Mouse (Mus musculus): ENCODE results near the gene Prss27. TPM values are rescaled to one million over a fixed set of nuclear protein-coding genes. Genes with fewer than 3 reads are reported as not detected.

The Prss27 gene
- polyA plus RNA-seq, 1 experiment = 0.16 TPM

- no peaks in the 10 kb centered on the region for H3K79me3 ChIP-seq (ENCODE audit: low read depth)
- H3K36me3 ChIP-seq (ENCODE audit: control insufficient read depth, insufficient read depth) = no peaks in the 10 kb centered on the region
Observed at GRCm38 (mm10) chr17:24015727-24016126, 22.2 kb upstream of the Prss27 start.

GRCm38 (mm10) chr17:24020696-24021095, 17.2 kb upstream of the Prss27 start:
- no peaks in the 10 kb centered on the region for H3K79me2 ChIP-seq (ENCODE audit: control insufficient read depth, insufficient read depth)
- TF ChIP-seq CTCF (IDR thresholded peaks at IDR 0.05; ENCODE audit: control insufficient read depth, insufficient read depth, insufficient read length) = no peak
- no peak for TF ChIP-seq MYOD1 (IDR thresholded peaks at IDR 0.05; ENCODE audit: control insufficient read depth, insufficient read length, low read depth)
- TF ChIP-seq CEBPB (IDR thresholded peaks at IDR 0.05; ENCODE audit: low read depth) = no peak
- TF ChIP-seq USF1 (IDR thresholded peaks at IDR 0.05; ENCODE audit: low read depth) = no peak
- TF ChIP-seq MAX (IDR thresholded peaks at IDR 0.05) = no peak
- TF ChIP-seq MYOG (IDR thresholded peaks at IDR 0.05; ENCODE audit: control insufficient read depth, extremely low read depth, insufficient read length) = no peak
- no peak for TF ChIP-seq FOSL1 (IDR thresholded peaks at IDR 0.05; ENCODE audit: insufficient read depth, low read length, poor library complexity, severe bottlenecking)
- H3K27me3 ChIP-seq (ENCODE audit: control insufficient read depth, insufficient read depth, insufficient read length) = no peaks in the 10 kb centered on the region

More at GRCm38 (mm10) chr17:24015727-24016126, 22.2 kb upstream of the Prss27 start:
- no peaks in the 10 kb centered on the region for H3K27me3 ChIP-seq (ENCODE audit: control insufficient read depth, insufficient read depth, insufficient read length)
- H3K79me2 ChIP-seq (ENCODE audit: control insufficient read depth, insufficient read depth) = no peaks in the 10 kb centered on the region
- TF ChIP-seq CEBPB (IDR thresholded peaks at IDR 0.05; ENCODE audit: low read depth) = no peak
- peak; percentile 48 for TF ChIP-seq CTCF (IDR thresholded peaks at IDR 0.05; ENCODE audit: control insufficient read depth, insufficient read depth, insufficient read length)
- H3K4me3 ChIP-seq (ENCODE audit: insufficient read depth, poor library complexity, severe bottlenecking) = no peak overlapping the region
- H3ac ChIP-seq (ENCODE audit: control insufficient read depth, insufficient read length, low read depth) = no peak overlapping the region

DNA sequence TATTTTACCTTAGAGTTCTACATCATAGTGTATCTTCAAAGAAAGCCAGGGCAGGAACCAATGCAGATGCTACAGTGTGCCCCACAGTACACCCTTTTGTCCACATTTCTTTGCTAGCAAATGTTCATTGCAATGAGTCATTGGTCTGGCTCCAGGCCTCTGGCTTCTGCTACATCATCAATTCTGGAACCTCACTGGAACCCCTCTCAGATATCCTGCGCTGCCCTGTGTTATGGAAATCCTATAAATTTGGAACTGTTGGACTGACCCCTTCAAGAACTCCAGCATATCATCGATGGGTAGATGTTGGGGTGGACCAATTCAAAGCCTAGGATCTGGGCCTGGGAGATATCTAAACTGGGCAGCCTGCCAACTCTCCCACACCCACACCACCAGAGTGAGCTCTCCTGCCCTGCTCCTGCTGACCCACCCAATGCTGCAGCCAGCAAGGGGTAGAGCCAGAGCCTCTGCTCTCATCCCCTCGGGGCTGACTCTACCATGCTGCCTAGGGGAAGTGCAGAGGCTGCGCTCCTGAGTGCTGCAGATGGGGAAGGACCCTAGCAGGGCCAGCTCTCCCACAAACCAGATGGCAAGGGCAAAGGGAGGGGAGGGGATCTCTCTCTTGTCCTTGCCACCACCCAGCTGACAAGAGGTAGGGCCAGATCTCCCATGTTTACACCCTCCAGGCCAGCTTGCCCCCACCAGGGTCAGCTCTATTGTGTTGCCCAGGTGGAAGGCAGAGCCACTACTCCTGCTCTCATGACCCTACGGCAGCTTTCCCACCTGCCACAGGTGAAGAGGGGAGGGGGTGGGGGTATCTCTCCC, 16.4 kb upstream of the Prss27 start:
- TF ChIP-seq MYOG (IDR thresholded peaks at IDR 0.05; ENCODE audit: control insufficient read depth, extremely low read depth, insufficient read length) = no peak
- TF ChIP-seq MYOD1 (IDR thresholded peaks at IDR 0.05; ENCODE audit: control insufficient read depth, insufficient read length, low read depth) = no peak
- no peak for TF ChIP-seq USF1 (IDR thresholded peaks at IDR 0.05; ENCODE audit: low read depth)
- no peak for TF ChIP-seq CEBPB (IDR thresholded peaks at IDR 0.05; ENCODE audit: low read depth)
- TF ChIP-seq MAX (IDR thresholded peaks at IDR 0.05) = no peak
- no peak for TF ChIP-seq CTCF (IDR thresholded peaks at IDR 0.05; ENCODE audit: control insufficient read depth, insufficient read depth, insufficient read length)
- TF ChIP-seq FOSL1 (IDR thresholded peaks at IDR 0.05; ENCODE audit: insufficient read depth, low read length, poor library complexity, severe bottlenecking) = no peak
- H3K27me3 ChIP-seq (ENCODE audit: control insufficient read depth, insufficient read depth, insufficient read length) = no peaks in the 10 kb centered on the region
- H3K79me2 ChIP-seq (ENCODE audit: control insufficient read depth, insufficient read depth) = no peaks in the 10 kb centered on the region
- H3K4me3 ChIP-seq (ENCODE audit: insufficient read depth, poor library complexity, severe bottlenecking) = no peak overlapping the region
- H3K36me3 ChIP-seq (ENCODE audit: control insufficient read depth, insufficient read depth) = no peaks in the 10 kb centered on the region
- H3K79me3 ChIP-seq (ENCODE audit: low read depth) = no peaks in the 10 kb centered on the region
- H3ac ChIP-seq (ENCODE audit: control insufficient read depth, insufficient read length, low read depth) = no peak overlapping the region

More at GRCm38 (mm10) chr17:24020696-24021095, 17.2 kb upstream of the Prss27 start:
- no peaks in the 10 kb centered on the region for H3K36me3 ChIP-seq (ENCODE audit: control insufficient read depth, insufficient read depth)
- no peak overlapping the region for H3ac ChIP-seq (ENCODE audit: control insufficient read depth, insufficient read length, low read depth)
- H3K79me3 ChIP-seq (ENCODE audit: low read depth) = no peaks in the 10 kb centered on the region
- H3K4me3 ChIP-seq (ENCODE audit: insufficient read depth, poor library complexity, severe bottlenecking) = no peak overlapping the region

- Histone ChIP-seq H3ac (ENCODE audit: control insufficient read depth, insufficient read length, low read depth) (no peak overlapping the region), H3K79me2 (ENCODE audit: control insufficient read depth, insufficient read depth) (no peaks in the 10 kb centered on the region), H3K27me3 (ENCODE audit: control insufficient read depth, insufficient read depth, insufficient read length) (no peaks in the 10 kb centered on the region), H3K36me3 (ENCODE audit: control insufficient read depth, insufficient read depth) (no peaks in the 10 kb centered on the region), H3K79me3 (ENCODE audit: low read depth) (no peaks in the 10 kb centered on the region), H3K4me3 (ENCODE audit: insufficient read depth, poor library complexity, severe bottlenecking) (no peak overlapping the region)
- TF ChIP-seq MYOD1 (IDR thresholded peaks at IDR 0.05; ENCODE audit: control insufficient read depth, insufficient read length, low read depth) (no peak), MAX (IDR thresholded peaks at IDR 0.05) (no peak), CEBPB (IDR thresholded peaks at IDR 0.05; ENCODE audit: low read depth) (no peak), MYOG (IDR thresholded peaks at IDR 0.05; ENCODE audit: control insufficient read depth, extremely low read depth, insufficient read length) (no peak), USF1 (IDR thresholded peaks at IDR 0.05; ENCODE audit: low read depth) (no peak), FOSL1 (IDR thresholded peaks at IDR 0.05; ENCODE audit: insufficient read depth, low read length, poor library complexity, severe bottlenecking) (no peak), CTCF (IDR thresholded peaks at IDR 0.05; ENCODE audit: control insufficient read depth, insufficient read depth, insufficient read length) (no peak)
Observed at GRCm38 (mm10) chr17:24029477-24029876, 8.5 kb upstream of the Prss27 start.

DNA sequence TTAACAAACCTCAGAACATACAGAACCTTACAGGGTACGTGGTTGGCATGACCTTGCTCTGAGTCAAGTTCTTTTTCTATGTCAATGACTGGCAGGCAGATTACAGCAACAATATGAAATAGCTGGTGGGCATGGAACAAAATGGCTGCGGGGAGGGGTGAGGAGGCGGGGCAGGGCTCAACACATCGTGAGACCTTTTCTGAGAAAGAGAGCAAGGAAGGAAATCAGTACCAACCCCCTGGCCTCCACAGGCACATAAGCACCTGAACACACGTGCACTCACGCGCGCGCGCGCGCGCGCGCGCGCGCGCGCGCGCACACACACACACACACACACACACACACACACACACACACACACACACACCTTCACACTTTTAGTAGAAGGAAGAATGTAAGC, 7.4 kb upstream of the Prss27 start:
- H3K4me3 ChIP-seq (ENCODE audit: insufficient read depth, poor library complexity, severe bottlenecking) = no peak overlapping the region
- H3K27me3 ChIP-seq (ENCODE audit: control insufficient read depth, insufficient read depth, insufficient read length) = no peaks in the 10 kb centered on the region
- H3K79me3 ChIP-seq (ENCODE audit: low read depth) = no peaks in the 10 kb centered on the region
- H3K79me2 ChIP-seq (ENCODE audit: control insufficient read depth, insufficient read depth) = no peaks in the 10 kb centered on the region
- H3ac ChIP-seq (ENCODE audit: control insufficient read depth, insufficient read length, low read depth) = no peak overlapping the region
- TF ChIP-seq CTCF (IDR thresholded peaks at IDR 0.05; ENCODE audit: control insufficient read depth, insufficient read depth, insufficient read length) = no peak
- TF ChIP-seq MYOD1 (IDR thresholded peaks at IDR 0.05; ENCODE audit: control insufficient read depth, insufficient read length, low read depth) = no peak
- TF ChIP-seq MYOG (IDR thresholded peaks at IDR 0.05; ENCODE audit: control insufficient read depth, extremely low read depth, insufficient read length) = no peak
- no peak for TF ChIP-seq CEBPB (IDR thresholded peaks at IDR 0.05; ENCODE audit: low read depth)
- TF ChIP-seq MAX (IDR thresholded peaks at IDR 0.05) = no peak
- no peak for TF ChIP-seq USF1 (IDR thresholded peaks at IDR 0.05; ENCODE audit: low read depth)
- TF ChIP-seq FOSL1 (IDR thresholded peaks at IDR 0.05; ENCODE audit: insufficient read depth, low read length, poor library complexity, severe bottlenecking) = no peak
- H3K36me3 ChIP-seq (ENCODE audit: control insufficient read depth, insufficient read depth) = no peaks in the 10 kb centered on the region
